Mouse (Mus musculus) forebrain, embryonic 16.5 days (tissue): ENCODE results near the gene Svbp. TPM values are rescaled to one million over a fixed set of nuclear protein-coding genes. Genes with fewer than 3 reads are reported as not detected.
A peak's percentile ranks its signal among the peaks of the same experiment; 100 is the strongest.

Source experiments
- ATAC-seq: fragments of 200-750 bp; cut with Nextera tagmentation; 2 replicates; pipeline ENCODE4 v1.8.0; 2017; ENCODE audit warnings: mild to moderate bottlenecking, moderate library complexity
- H3K27ac ChIP-seq: fragments of 300-500 bp; sonication (generic); 2 replicates; pipeline ENCODE4 v1.5.1; 2014; ENCODE audit warnings: low read length, control low read depth
- H3K27me3 ChIP-seq: fragments of 300-500 bp; sonication (generic); replicated peaks from 2 replicates; pipeline ENCODE4 v1.6.1; 2014; ENCODE audit warnings: low read length; ENCODE audit not compliant: control insufficient read depth, insufficient read depth
- H3K36me3 ChIP-seq: fragments of 300-500 bp; sonication (generic); 2 replicates; pipeline ENCODE4 v1.6.1; 2014; ENCODE audit not compliant: control insufficient read depth, insufficient read depth
- H3K4me1 ChIP-seq: fragments of 300-500 bp; sonication (generic); replicated peaks from 2 replicates; pipeline ENCODE4 v1.6.1; 2014; ENCODE audit warnings: low read length; ENCODE audit not compliant: control insufficient read depth, insufficient read depth
- H3K4me2 ChIP-seq: fragments of 300-500 bp; sonication (generic); 2 replicates; pipeline ENCODE4 v1.6.1; 2014; ENCODE audit warnings: mild to moderate bottlenecking, low read length, control low read depth
- H3K4me3 ChIP-seq: fragments of 300-500 bp; sonication (generic); replicated peaks from 2 replicates; pipeline ENCODE4 v1.5.1; 2014; ENCODE audit warnings: mild to moderate bottlenecking, low read length, control low read depth
- H3K9ac ChIP-seq: fragments of 300-500 bp; sonication (generic); replicated peaks from 2 replicates; pipeline ENCODE4 v1.6.1; 2014; ENCODE audit warnings: low read depth, low read length, control low read depth
- H3K9me3 ChIP-seq: fragments of 300-500 bp; sonication (generic); 2 replicates; pipeline ENCODE4 v1.6.1; 2016; ENCODE audit warnings: low read length; ENCODE audit not compliant: control insufficient read depth
- WGBS: fragments of 180-500 bp; shearing (Covaris S2); extraction: QIAGEN DNeasy Blood & Tissue Kit; methylation state at CpG from one replicate; pipeline ENCODE4 v1.1.7; 2014; 5-methylcytosine and 5-hydroxymethylcytosine counted together
- polyA plus RNA-seq: library from polyadenylated mRNA; unstranded; fragments of >200 nt; fragmentation: Nextera tagmentation; extraction: Ambion mirVana; gene quantifications from 2 replicates; pipeline ENCODE4 v1.2.1, GENCODE M21; 2015

The Svbp gene
- polyA plus RNA-seq, 1 experiment from 2014 or later: 249 TPM

- WGBS: 85% methylated on average over 4 of the region's 4 CpGs
- no peaks in the 10 kb centered on the region for H3K36me3 ChIP-seq
Observed at GRCm38 (mm10) chr4:119167068-119167467, 28.0 kb upstream of the Svbp start.

GRCm38 (mm10) chr4:119167663-119168062, 27.4 kb upstream of the Svbp start:
- Histone ChIP-seq H3K4me3 (no peak overlapping the region), H3K27ac (no peak overlapping the region), H3K4me2 (no peak overlapping the region), H3K4me1 (peaks cover 6% of the 10 kb centered on the region), H3K9ac (no peak overlapping the region), H3K27me3 (no peaks in the 10 kb centered on the region), H3K36me3 (no peaks in the 10 kb centered on the region), H3K9me3 (no peaks in the 10 kb centered on the region)
- WGBS: 0% methylated on average over 4 of the region's 4 CpGs
- ATAC-seq: peak; percentile 58; the same call in 1 of the 2 replicates

More at GRCm38 (mm10) chr4:119167068-119167467, 28.0 kb upstream of the Svbp start:
- no peak overlapping the region for H3K9ac ChIP-seq
- no peak overlapping the region for H3K4me3 ChIP-seq
- H3K27me3 ChIP-seq: no peaks in the 10 kb centered on the region
- H3K4me1 ChIP-seq: peaks cover 2% of the 10 kb centered on the region; the same call in 1 of the 2 replicates
- no peaks in the 10 kb centered on the region for H3K9me3 ChIP-seq
- no peak overlapping the region for H3K4me2 ChIP-seq
- no peak for ATAC-seq
- H3K27ac ChIP-seq: no peak overlapping the region

GRCm38 (mm10) chr4:119172919-119173650, 22.0 kb upstream of the Svbp start:
- H3K36me3 ChIP-seq: no peaks in the 10 kb centered on the region
- H3K9me3 ChIP-seq: no peaks in the 10 kb centered on the region
- peak overlapping the region; percentile 79 for H3K4me3 ChIP-seq
- peak overlapping the region; percentile 91 for H3K4me2 ChIP-seq
- no peak overlapping the region for H3K27ac ChIP-seq
- H3K27me3 ChIP-seq: no peaks in the 10 kb centered on the region
- WGBS: 38% methylated on average over 18 of the region's 18 CpGs
- peak overlapping the region; percentile 86 for H3K9ac ChIP-seq
- peaks cover 16% of the 10 kb centered on the region for H3K4me1 ChIP-seq
- ATAC-seq: no peak

- Histone ChIP-seq H3K27ac (peak within 1 kb of the TSS; percentile 12; the same call in 1 of the 2 replicates), H3K4me2 (peak within 1 kb of the TSS; percentile 91), H3K4me3 (peak within 1 kb of the TSS; percentile 79), H3K4me1 (peaks cover 16% of the 10 kb centered on the region), H3K9me3 (no peaks in the 10 kb centered on the region), H3K36me3 (no peaks in the 10 kb centered on the region), H3K27me3 (no peaks in the 10 kb centered on the region), H3K9ac (peak within 1 kb of the TSS; percentile 86)
- ATAC-seq: peak; percentile 100
- 0% methylated on average over 40 of the region's 40 CpGs for WGBS
Observed at GRCm38 (mm10) chr4:119173851-119174453, 21.2 kb upstream of the Svbp start, which contains the start of gene Zfp691. TSS of gene Zfp691 (minus strand) at chr4:119174195.

- Histone ChIP-seq H3K27ac (no peak overlapping the region), H3K36me3 (no peaks in the 10 kb centered on the region), H3K27me3 (no peaks in the 10 kb centered on the region), H3K9ac (no peak overlapping the region), H3K9me3 (no peaks in the 10 kb centered on the region), H3K4me3 (no peak overlapping the region), H3K4me2 (no peak overlapping the region), H3K4me1 (peaks cover 10% of the 10 kb centered on the region)
- WGBS: 77% methylated on average over 5 of the region's 5 CpGs
- ATAC-seq: no peak
Observed at GRCm38 (mm10) chr4:119177702-119178101, 17.4 kb upstream of the Svbp start.

GRCm38 (mm10) chr4:119178331-119178730, 16.8 kb upstream of the Svbp start:
- no peak overlapping the region for H3K9ac ChIP-seq
- H3K4me2 ChIP-seq: no peak overlapping the region
- no peaks in the 10 kb centered on the region for H3K36me3 ChIP-seq
- 81% methylated on average over 18 of the region's 18 CpGs for WGBS
- H3K9me3 ChIP-seq: no peaks in the 10 kb centered on the region
- no peaks in the 10 kb centered on the region for H3K27me3 ChIP-seq
- H3K27ac ChIP-seq: no peak overlapping the region
- peaks cover 4% of the 10 kb centered on the region for H3K4me1 ChIP-seq
- no peak overlapping the region for H3K4me3 ChIP-seq
- no peak for ATAC-seq

- H3K4me2 ChIP-seq: no peak overlapping the region
- H3K4me3 ChIP-seq: no peak overlapping the region
- no peak overlapping the region for H3K27ac ChIP-seq
- H3K27me3 ChIP-seq: no peaks in the 10 kb centered on the region
- no peak for ATAC-seq
- WGBS: 66% methylated on average over 4 of the region's 4 CpGs
- no peaks in the 10 kb centered on the region for H3K36me3 ChIP-seq
- H3K9me3 ChIP-seq: no peaks in the 10 kb centered on the region
- H3K9ac ChIP-seq: no peak overlapping the region
- H3K4me1 ChIP-seq: no peaks in the 10 kb centered on the region
Observed at GRCm38 (mm10) chr4:119180133-119180707, 14.9 kb upstream of the Svbp start.

- 86% methylated on average over 9 of the region's 9 CpGs for WGBS
- Histone ChIP-seq H3K9me3 (no peaks in the 10 kb centered on the region), H3K4me3 (no peak overlapping the region), H3K4me2 (no peak overlapping the region), H3K27me3 (no peaks in the 10 kb centered on the region), H3K36me3 (no peaks in the 10 kb centered on the region), H3K4me1 (no peaks in the 10 kb centered on the region), H3K9ac (no peak overlapping the region), H3K27ac (no peak overlapping the region)
- ATAC-seq: no peak
Observed at GRCm38 (mm10) chr4:119181456-119181855, 13.7 kb upstream of the Svbp start.

GRCm38 (mm10) chr4:119183525-119183924, 11.6 kb upstream of the Svbp start:
- Histone ChIP-seq H3K27me3 (no peaks in the 10 kb centered on the region), H3K4me3 (no peak overlapping the region), H3K9ac (no peak overlapping the region), H3K27ac (no peak overlapping the region), H3K36me3 (no peaks in the 10 kb centered on the region), H3K9me3 (no peaks in the 10 kb centered on the region), H3K4me1 (no peaks in the 10 kb centered on the region), H3K4me2 (no peak overlapping the region)
- 19% methylated on average over 1 of the region's 1 CpGs for WGBS
- ATAC-seq: no peak
